Comparison of ENCODE assay signal across 16 mouse cellular contexts in genomic region chr16:91416938-91417337, GRCm38 (mm10). TPM values are rescaled to one million over a fixed set of nuclear protein-coding genes. Genes with fewer than 3 reads are reported as not detected.
A peak's percentile ranks its signal among the peaks of the same experiment; 100 is the strongest.
DNase-seq lines count a peak whose midpoint lies in the region; ATAC-seq and TF ChIP-seq lines count a peak whose summit lies in the region.
"Had no signal": no experiment of that assay in that cellular context is flagged by ENCODE, and none has a peak within 500 bp of the region (broad histone marks: within the 10 kb centered on the region; RNA-seq: fewer than 3 reads in every experiment).

No protein-coding gene starts in this region.

- H3K27me3 ChIP-seq in G1E (ENCODE audit: insufficient read depth, low read length), result no peaks in the 10 kb centered on the region
- no peaks in the 10 kb centered on the region for H3K27me3 ChIP-seq in heart, embryonic 15.5 days
- H3K27me3 ChIP-seq in hindbrain, embryonic 14.5 days (ENCODE audit: control insufficient read depth, insufficient read depth, low read length), result no peaks in the 10 kb centered on the region
- H3K27me3 ChIP-seq: limb, embryonic 13.5 days; midbrain, embryonic 12.5 days; neural tube, embryonic 13.5 days had no signal

- H3K4me3 ChIP-seq in G1E (ENCODE audit: low read depth, low read length) (no peak overlapping the region), macrophage (ENCODE audit: inconsistent target) (no peak overlapping the region)
- H3K4me3 ChIP-seq in heart, embryonic 15.5 days, result no peak overlapping the region
- no peak overlapping the region for H3K4me3 ChIP-seq in hindbrain, embryonic 14.5 days (replicated peaks; ENCODE audit: low read length)
- H3K4me3 ChIP-seq: limb, embryonic 13.5 days; midbrain, embryonic 12.5 days; neural tube, embryonic 13.5 days had no signal

- peaks cover 58% of the 10 kb centered on the region for H3K4me1 ChIP-seq in G1E (ENCODE audit: insufficient read depth, low read depth, low read length)
- peaks cover 28% of the 10 kb centered on the region for H3K4me1 ChIP-seq in heart, embryonic 15.5 days (replicated peaks)
- H3K4me1 ChIP-seq in hindbrain, embryonic 14.5 days (replicated peaks; ENCODE audit: control insufficient read depth, insufficient read depth, low read length), result no peaks in the 10 kb centered on the region
- H3K4me1 ChIP-seq: limb, embryonic 13.5 days; midbrain, embryonic 12.5 days; neural tube, embryonic 13.5 days had no signal

- H3K79me2 ChIP-seq in macrophage (ENCODE audit: inconsistent target), result peaks cover 63% of the 10 kb centered on the region

- H3K27ac ChIP-seq in heart, embryonic 15.5 days, result peak overlapping the region; percentile 84
- peak overlapping the region; percentile 92 for H3K27ac ChIP-seq in macrophage
- no peak overlapping the region for H3K27ac ChIP-seq in hindbrain, embryonic 14.5 days
- H3K27ac ChIP-seq: limb, embryonic 13.5 days; midbrain, embryonic 12.5 days; neural tube, embryonic 13.5 days had no signal

- DNase-seq in adrenal gland, postnatal 14 days, result peak; percentile 65
- DNase-seq in adrenal gland, postnatal 25 days, result no peak
- DNase-seq in G1E (ENCODE audit: low spot score), result no peak
- DNase-seq in cerebellum, adult 11-12 months, result no peak
- no peak for DNase-seq in hindbrain, embryonic 14.5 days (ENCODE audit: low spot score)
- no peak for DNase-seq in cerebellum, adult 9-11 months
- DNase-seq: gastrocnemius, postnatal 14 days; layer of hippocampus, adult 9-11 months had no signal

- H3K36me3 ChIP-seq in G1E (replicated peaks), result peaks cover 94% of the 10 kb centered on the region
- H3K36me3 ChIP-seq in heart, embryonic 15.5 days, result peaks cover 67% of the 10 kb centered on the region
- peaks cover 65% of the 10 kb centered on the region for H3K36me3 ChIP-seq in macrophage (ENCODE audit: inconsistent target)
- no peaks in the 10 kb centered on the region for H3K36me3 ChIP-seq in hindbrain, embryonic 14.5 days (replicated peaks; ENCODE audit: control insufficient read depth, insufficient read depth)
- H3K36me3 ChIP-seq: midbrain, embryonic 12.5 days had no signal

- peak; percentile 22; the same call in 1 of the 2 replicates for ATAC-seq in G1E (ENCODE audit: extremely low read depth, insufficient number of reproducible peaks, low FRiP score, poor library complexity, severe bottlenecking)
- ATAC-seq in heart, embryonic 15.5 days (replicated peaks; ENCODE audit: insufficient number of reproducible peaks, insufficient read depth, low FRiP score, low read depth), result peak; percentile 88
- ATAC-seq in hindbrain, embryonic 14.5 days (ENCODE audit: low FRiP score), result no peak
- ATAC-seq: intestine, embryonic 16.5 days had no signal

- 38% methylated on average over 7 of the region's 7 CpGs for WGBS in heart, embryonic 15.5 days
- WGBS in macrophage (ENCODE audit: missing documents), result 98% methylated on average over 6 of the region's 7 CpGs
- WGBS in hindbrain, embryonic 14.5 days, result 77% methylated on average over 7 of the region's 7 CpGs

- H3K9ac ChIP-seq in heart, embryonic 15.5 days, result no peak overlapping the region
- no peak overlapping the region for H3K9ac ChIP-seq in hindbrain, embryonic 14.5 days
- H3K9ac ChIP-seq: limb, embryonic 13.5 days; midbrain, embryonic 12.5 days; neural tube, embryonic 13.5 days had no signal

- no peaks in the 10 kb centered on the region for H3K9me3 ChIP-seq in G1E (replicated peaks)
- no peaks in the 10 kb centered on the region for H3K9me3 ChIP-seq in heart, embryonic 15.5 days (replicated peaks)
- H3K9me3 ChIP-seq in hindbrain, embryonic 14.5 days (ENCODE audit: control insufficient read depth, low read length), result no peaks in the 10 kb centered on the region
- H3K9me3 ChIP-seq: limb, embryonic 13.5 days; midbrain, embryonic 12.5 days; neural tube, embryonic 13.5 days had no signal

- TF ChIP-seq CTCF in G1E (IDR thresholded peaks at IDR 0.05; ENCODE audit: low read depth, low read length), result no peak

- peak overlapping the region; percentile 21; the same call in 1 of the 2 replicates for H3K4me2 ChIP-seq in heart, embryonic 15.5 days
- H3K4me2 ChIP-seq in hindbrain, embryonic 14.5 days (replicated peaks), result no peak overlapping the region
- H3K4me2 ChIP-seq: limb, embryonic 13.5 days; midbrain, embryonic 12.5 days; neural tube, embryonic 13.5 days had no signal

RNA-seq across cellular contexts. Expression of gene Il10rb, which starts 11.0 kb away (rescaled TPM):
- 105 and 106 TPM in 2 replicates for total RNA-seq in adrenal gland, postnatal 14 days (2021)
- total RNA-seq in adrenal gland, postnatal 25 days (2021), result 281 and 313 TPM in 2 replicates
- 137 and 144 TPM in 2 replicates for total RNA-seq in G1E (2014; fragmentation: Nextera tagmentation)
- 87.8 and 101 TPM in 2 replicates for total RNA-seq in G1E (2017)
- polyA plus RNA-seq in G1E (2012), result 16.7 and 18.3 TPM in 2 replicates
- polyA plus RNA-seq in heart, embryonic 15.5 days (2015; fragmentation: Nextera tagmentation; extraction: Ambion mirVana), result 57.9 and 58.9 TPM in 2 replicates
- total RNA-seq in macrophage (2018; cell fraction: chromatin; rRNA removed), result 100 to 1,000 TPM; 195 to 513 (median 266) TPM
- 100 to 1,000 TPM; 302 to 435 (median 372) TPM for total RNA-seq in macrophage (2018; cell fraction: cytosol; rRNA removed)
- total RNA-seq in macrophage (2018; cell fraction: nucleus; rRNA removed), result 100 to 1,000 TPM; 321 to 683 (median 404) TPM
- polyA plus RNA-seq in macrophage (2018), result 357 to 533 TPM (median 380 TPM) in 3 replicates
- polyA plus RNA-seq in hindbrain, embryonic 14.5 days (2014; fragmentation: Nextera tagmentation; extraction: Ambion mirVana), result 13.0 and 13.4 TPM in 2 replicates

RNA-seq across cellular contexts. Expression of gene Gm21970, which starts 25.4 kb away (rescaled TPM):
- total RNA-seq in adrenal gland, postnatal 14 days (2021), result 0.59 TPM in 1 of 2 replicates, not detected in the other
- not detected in 2 replicates for total RNA-seq in adrenal gland, postnatal 25 days (2021)
- total RNA-seq in G1E (2014; fragmentation: Nextera tagmentation) (8.9 and 18.1 TPM in 2 replicates), G1E (2017) (not detected in 2 replicates)
- polyA plus RNA-seq in G1E (2012) (not detected in 2 replicates), macrophage (2018) (not detected in 3 replicates)
- not detected in 2 replicates for polyA plus RNA-seq in heart, embryonic 15.5 days (2015; fragmentation: Nextera tagmentation; extraction: Ambion mirVana)
- not detected for total RNA-seq in macrophage (2018; cell fraction: chromatin; rRNA removed)
- total RNA-seq in macrophage (2018; cell fraction: cytosol; rRNA removed), result under 1 TPM in 8 of 26 experiments, not detected in 18; 0.23 to 0.80 (median 0.37) TPM
- 1 to 10 TPM in 1 of 26 experiments, not detected in 25; 1.6 TPM for total RNA-seq in macrophage (2018; cell fraction: nucleus; rRNA removed)
- polyA plus RNA-seq in hindbrain, embryonic 14.5 days (2014; fragmentation: Nextera tagmentation; extraction: Ambion mirVana), result not detected in 2 replicates
- total RNA-seq: gastrocnemius, postnatal 14 days had no signal
- polyA plus RNA-seq: C2C12; cortical plate, adult 2 months; intestine, embryonic 16.5 days; limb, embryonic 13.5 days; midbrain, embryonic 12.5 days; neural tube, embryonic 13.5 days had no signal

RNA-seq across cellular contexts. Expression of gene Ifnar2, which starts 44.4 kb away (rescaled TPM):
- 83.9 and 86.1 TPM in 2 replicates for total RNA-seq in adrenal gland, postnatal 14 days (2021)
- total RNA-seq in adrenal gland, postnatal 25 days (2021), result 101 and 110 TPM in 2 replicates
- total RNA-seq in G1E (2014; fragmentation: Nextera tagmentation), result 165 and 186 TPM in 2 replicates
- total RNA-seq in G1E (2017), result 66.5 and 67.3 TPM in 2 replicates
- polyA plus RNA-seq in G1E (2012), result 27.3 and 35.1 TPM in 2 replicates
- polyA plus RNA-seq in heart, embryonic 15.5 days (2015; fragmentation: Nextera tagmentation; extraction: Ambion mirVana), result 52.5 and 58.9 TPM in 2 replicates
- 100 to 1,000 TPM; 154 to 353 (median 191) TPM for total RNA-seq in macrophage (2018; cell fraction: chromatin; rRNA removed)
- 100 to 1,000 TPM; 175 to 241 (median 207) TPM for total RNA-seq in macrophage (2018; cell fraction: cytosol; rRNA removed)
- 100 to 1,000 TPM; 188 to 308 (median 236) TPM for total RNA-seq in macrophage (2018; cell fraction: nucleus; rRNA removed)
- 183 to 327 TPM (median 193 TPM) in 3 replicates for polyA plus RNA-seq in macrophage (2018)
- 38.2 and 40.4 TPM in 2 replicates for polyA plus RNA-seq in hindbrain, embryonic 14.5 days (2014; fragmentation: Nextera tagmentation; extraction: Ambion mirVana)
